Mouse (Mus musculus) MEL (cell line): ENCODE measurements around the gene Cenpf. TPM values are rescaled to one million over a fixed set of nuclear protein-coding genes. Genes with fewer than 3 reads are reported as not detected.

ENCODE experiments used
- DNase-seq: peaks from one replicate; pipeline ENCODE4 v3.0.0; 2011; ENCODE audit warnings: low read depth, low spot score
- H3K27ac ChIP-seq: 2 replicates; pipeline ENCODE4 v1.5.1; 2012; ENCODE audit warnings: low read depth, mild to moderate bottlenecking, control low read depth, low read length, moderate library complexity; ENCODE audit not compliant: control insufficient read depth
- H3K27me3 ChIP-seq, 2 experiments: fragments of 150-350 bp in 1 of 2; sonication (generic) in 1 of 2; 2 replicates each; pipeline ENCODE4 v1.6.1; 2012; ENCODE audit warnings: low read length in 2 of 2, mild to moderate bottlenecking in 2 of 2, improper control_type of control experiment in 1 of 2, moderate library complexity in 1 of 2; ENCODE audit not compliant: insufficient read depth in 2 of 2, control insufficient read depth in 1 of 2
- H3K36me3 ChIP-seq, 2 experiments: 2 replicates each; pipeline ENCODE4 v1.6.1; 2012 to 2014; ENCODE audit warnings: low read length in 2 of 2, improper control_type of control experiment in 1 of 2, inconsistent platforms in 1 of 2, mild to moderate bottlenecking in 1 of 2; ENCODE audit not compliant: insufficient read depth in 2 of 2, control insufficient read depth in 1 of 2
- H3K4me1 ChIP-seq, 2 experiments: fragments of 150-350 bp in 1 of 2; sonication (generic) in 1 of 2; 2 replicates each; pipeline ENCODE4 v1.6.1; 2012; ENCODE audit warnings: low read length in 2 of 2, improper control_type of control experiment in 1 of 2, mild to moderate bottlenecking in 1 of 2; ENCODE audit not compliant: insufficient read depth in 2 of 2, control insufficient read depth in 1 of 2
- H3K4me3 ChIP-seq, 2 experiments: fragments of 150-350 bp in 1 of 2; sonication (generic) in 1 of 2; 2 replicates each; pipeline ENCODE4 v1.5.1; 2012; ENCODE audit warnings: low read depth in 2 of 2, low read length in 2 of 2, mild to moderate bottlenecking in 2 of 2, moderate library complexity in 2 of 2, control low read depth in 1 of 2, improper control_type of control experiment in 1 of 2; ENCODE audit not compliant: control insufficient read depth in 1 of 2, insufficient read depth in 1 of 2
- H3K79me2 ChIP-seq: 2 replicates; pipeline ENCODE4 v1.6.1; 2012; ENCODE audit warnings: mild to moderate bottlenecking, low read length, moderate library complexity; ENCODE audit not compliant: control insufficient read depth, poor library complexity, insufficient read depth
- H3K9ac ChIP-seq: 2 replicates; pipeline ENCODE4 v1.6.1; 2012; ENCODE audit warnings: low read depth, mild to moderate bottlenecking, control low read depth, low read length, moderate library complexity; ENCODE audit not compliant: control insufficient read depth, poor library complexity, severe bottlenecking
- H3K9me3 ChIP-seq: fragments of 150-350 bp; sonication (generic); replicated peaks from 2 replicates; pipeline ENCODE4 v1.6.1; 2012; ENCODE audit warnings: mild to moderate bottlenecking, low read length, improper control_type of control experiment, moderate library complexity; ENCODE audit not compliant: insufficient read depth
- BHLHE40 ChIP-seq: IDR thresholded peaks from 2 replicates; pipeline ENCODE4 v1.6.1; 2012; ENCODE audit warnings: low read depth, mild to moderate bottlenecking, inconsistent platforms, low read length, improper control_type of control experiment, borderline replicate concordance
- ELF1 ChIP-seq: IDR thresholded peaks from 2 replicates; pipeline ENCODE4 v1.6.1; 2014; ENCODE audit warnings: low read depth, mild to moderate bottlenecking, inconsistent platforms, low read length, improper control_type of control experiment, moderate library complexity
- ETS1 ChIP-seq: IDR thresholded peaks from 2 replicates; pipeline ENCODE4 v1.6.1; 2012; ENCODE audit warnings: low read depth, mild to moderate bottlenecking, inconsistent platforms, low read length, improper control_type of control experiment, moderate library complexity
- GATA1 ChIP-seq: IDR thresholded peaks from 2 replicates; pipeline ENCODE4 v1.6.1; 2011; ENCODE audit warnings: low read depth, low read length, improper control_type of control experiment
- HCFC1 ChIP-seq: IDR thresholded peaks from 2 replicates; pipeline ENCODE4 v1.6.1; 2012; ENCODE audit warnings: low read depth, mild to moderate bottlenecking, inconsistent platforms, low read length, improper control_type of control experiment, moderate library complexity
- MEF2A ChIP-seq: IDR thresholded peaks from 2 replicates; pipeline ENCODE4 v1.6.1; 2014; ENCODE audit warnings: low read depth, mild to moderate bottlenecking, inconsistent platforms, low read length, improper control_type of control experiment; ENCODE audit not compliant: poor library complexity, insufficient replicate concordance, severe bottlenecking; ENCODE audit errors: extremely low read depth
- MXI1 ChIP-seq: IDR thresholded peaks from 2 replicates; pipeline ENCODE4 v1.6.1; 2011; ENCODE audit warnings: mild to moderate bottlenecking, low read depth, low read length, improper control_type of control experiment
- MYC ChIP-seq: IDR thresholded peaks from 2 replicates; pipeline ENCODE4 v1.6.1; 2011; ENCODE audit warnings: low read depth, mild to moderate bottlenecking, low read length, improper control_type of control experiment, moderate library complexity
- SIN3A ChIP-seq: IDR thresholded peaks from 2 replicates; pipeline ENCODE4 v1.6.1; 2012; ENCODE audit warnings: low read length, improper control_type of control experiment, inconsistent platforms
- SMC3 ChIP-seq: IDR thresholded peaks from 2 replicates; pipeline ENCODE4 v1.6.1; 2011; ENCODE audit warnings: low read depth, low read length, improper control_type of control experiment
- ZMIZ1 ChIP-seq: IDR thresholded peaks from 2 replicates; pipeline ENCODE4 v1.6.1; 2012; ENCODE audit warnings: low read depth, mild to moderate bottlenecking, inconsistent platforms, low read length, improper control_type of control experiment, moderate library complexity
- polyA plus RNA-seq, 2 experiments: library from polyadenylated mRNA; stranded (reverse) in 1 of 2; unstranded in 1 of 2; fragments of >175 nt in 1 of 2; fragments of >200 nt in 1 of 2; gene quantifications; 2 replicates each; pipeline versions ENCODE4 v1.2.1 to v1.2.4; 2012; ENCODE audit warnings: low replicate concordance in 2 of 2, low read depth in 1 of 2; ENCODE audit not compliant: insufficient read length in 2 of 2, insufficient read depth in 1 of 2, missing spikeins in 1 of 2
- total RNA-seq: library from RNA; depleted of rRNA; stranded (reverse); fragments of 300-350 nt; gene quantifications from 2 replicates; pipeline ENCODE4 v1.2.3, GENCODE M21; 2012

Cenpf gene
- total and polyA plus RNA-seq, 3 experiments, result 16.6 to 63.2 (median 34.5) TPM

GRCm38 (mm10) chr1:189689050-189689833 is 1.4 kb upstream of the Cenpf start:
- Histone ChIP-seq H3K4me1 (peaks cover 1 to 12% of the 10 kb centered on the region in 2 experiments; a peak in 3 of 4 replicates), H3K9ac (peak overlapping the region; percentile 22; the same call in 1 of the 2 replicates), H3K4me3 (no peak overlapping the region; a peak in 1 of 4 replicates), H3K79me2 (peaks cover 17% of the 10 kb centered on the region), H3K27ac (no peak overlapping the region), H3K36me3 (peaks cover 1 to 23% of the 10 kb centered on the region in 2 experiments), H3K9me3 (no peaks in the 10 kb centered on the region), H3K27me3 (no peaks in the 10 kb centered on the region; a peak in 1 of 4 replicates)
- peak; percentile 39 for DNase-seq
- TF ChIP-seq SIN3A (peak; percentile 36; the same call in 1 of the 2 replicates), ZMIZ1 (no peak)

DNA sequence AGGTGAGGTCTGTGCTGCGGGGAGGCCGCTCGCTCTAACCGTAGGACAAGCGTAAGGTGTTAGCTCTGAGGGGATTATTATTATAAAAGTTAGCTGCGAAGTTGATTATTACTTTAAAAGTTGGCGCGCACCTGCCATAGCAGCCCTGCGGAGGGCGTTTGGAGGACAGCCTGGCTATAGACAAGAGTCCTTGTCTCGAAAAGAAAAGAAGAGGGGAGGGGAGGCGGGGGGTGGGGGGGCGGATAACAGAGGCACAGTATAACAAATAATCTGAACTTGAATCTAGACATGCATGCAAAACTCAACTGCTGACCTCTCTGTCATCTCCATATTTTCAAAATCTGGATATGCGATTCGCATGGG is 483 bp upstream of the Cenpf start:
- Histone ChIP-seq H3K27me3 (no peaks in the 10 kb centered on the region; a peak in 1 of 4 replicates), H3K9me3 (no peaks in the 10 kb centered on the region), H3K4me3 (peak overlapping the region; percentile 80 to 89), H3K79me2 (peaks cover 17% of the 10 kb centered on the region), H3K27ac (peak overlapping the region; percentile 50; the same call in 1 of the 2 replicates), H3K4me1 (peaks cover 2 to 12% of the 10 kb centered on the region in 2 experiments; a peak in 3 of 4 replicates), H3K9ac (peak overlapping the region; percentile 75), H3K36me3 (peaks cover 7 to 23% of the 10 kb centered on the region in 2 experiments)
- TF ChIP-seq MYC, result 0 out of 2 replicates have a peak, but pooled peaks have one; percentile 11
- no peak for TF ChIP-seq SMC3
- DNase-seq, result no peak

DNA sequence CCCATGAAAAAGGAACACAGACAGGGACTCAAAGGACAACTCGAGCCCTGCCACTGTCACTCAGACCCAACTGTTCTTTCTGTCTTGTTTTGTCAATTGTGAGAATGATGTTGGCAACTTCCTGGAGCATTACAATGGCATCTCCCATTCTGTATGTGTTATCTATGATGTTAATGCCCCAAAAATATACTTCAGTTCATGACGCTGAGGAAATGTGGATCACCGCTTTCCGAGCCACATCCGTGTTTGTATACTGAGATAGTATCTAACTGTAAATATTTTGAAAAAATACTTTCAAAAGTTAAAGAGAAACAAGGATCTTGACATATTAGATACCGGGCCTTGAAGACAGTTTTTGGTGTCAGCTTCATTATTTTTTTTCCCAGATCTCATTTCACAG is 1.9 kb downstream of the Cenpf start:
- Histone ChIP-seq H3K4me3 (peak overlapping the region; percentile 55 to 85), H3K9ac (peak overlapping the region; percentile 63), H3K9me3 (no peaks in the 10 kb centered on the region), H3K4me1 (peaks cover 2 to 12% of the 10 kb centered on the region in 2 experiments; a peak in 3 of 4 replicates), H3K27ac (peak overlapping the region; percentile 52), H3K79me2 (peaks cover 17% of the 10 kb centered on the region), H3K27me3 (no peaks in the 10 kb centered on the region), H3K36me3 (peaks cover 23 to 24% of the 10 kb centered on the region in 2 experiments)
- peak; percentile 50 for DNase-seq
- peak; percentile 56 for TF ChIP-seq SIN3A
- TF ChIP-seq MXI1, result peak; percentile 54; the same call in 1 of the 2 replicates
- no peak for TF ChIP-seq BHLHE40
- TF ChIP-seq ETS1, result peak; percentile 63; the same call in 1 of the 2 replicates
- TF ChIP-seq GATA1, result 0 out of 2 replicates have a peak, but pooled peaks have one; percentile 10
- no peak for TF ChIP-seq MEF2A
- TF ChIP-seq HCFC1, result 0 out of 2 replicates have a peak, but pooled peaks have one; percentile 13
- TF ChIP-seq ELF1, result 0 out of 2 replicates have a peak, but pooled peaks have one; percentile 17
